Mouse (Mus musculus): ENCODE results near the gene BC030499. TPM values are rescaled to one million over a fixed set of nuclear protein-coding genes. Genes with fewer than 3 reads are reported as not detected.

Gene BC030499
- polyA plus RNA-seq, 1 experiment from 2014 or later: 0.49 TPM

GRCm38 (mm10) chr11:78318411-78318810 lies 27.8 kb downstream of the BC030499 start:
- Histone ChIP-seq H3K4me1 (replicated peaks) (peaks cover 15% of the 10 kb centered on the region), H3K9me3 (no peaks in the 10 kb centered on the region), H3K9ac (no peak overlapping the region), H3K27me3 (no peaks in the 10 kb centered on the region), H3K27ac (no peak overlapping the region), H3K4me2 (no peak overlapping the region), H3K4me3 (no peak overlapping the region), H3K36me3 (peaks cover 14% of the 10 kb centered on the region; the same call in 1 of the 2 replicates)
- no peak for ATAC-seq (ENCODE audit: low FRiP score)
- WGBS: 89% methylated on average over 2 of the region's 2 CpGs

GRCm38 (mm10) chr11:78322076-78322831 lies 31.6 kb downstream of the BC030499 start:
- ATAC-seq (ENCODE audit: low FRiP score): peak; percentile 62
- Histone ChIP-seq H3K27ac (peak overlapping the region; percentile 69), H3K27me3 (no peaks in the 10 kb centered on the region), H3K4me2 (peak overlapping the region; percentile 41), H3K36me3 (peaks cover 10% of the 10 kb centered on the region; the same call in 1 of the 2 replicates), H3K4me3 (peak overlapping the region; percentile 17; the same call in 1 of the 2 replicates), H3K9ac (no peak overlapping the region), H3K4me1 (replicated peaks) (peaks cover 22% of the 10 kb centered on the region), H3K9me3 (no peaks in the 10 kb centered on the region)
- WGBS: 58% methylated on average over 2 of the region's 2 CpGs

GRCm38 (mm10) chr11:78322860-78323259 lies 32.2 kb downstream of the BC030499 start, which contains the start of gene Aldoc:
TSS of gene Aldoc (plus strand) at chr11:78322968.
- Histone ChIP-seq H3K9ac (peak within 1 kb of the TSS; percentile 40; the same call in 1 of the 2 replicates), H3K4me2 (peak within 1 kb of the TSS; percentile 41), H3K4me3 (peak within 1 kb of the TSS; percentile 17), H3K36me3 (0 out of 2 replicates have a peak, but pooled peaks cover 6% of the 10 kb centered on the region), H3K27me3 (no peaks in the 10 kb centered on the region), H3K27ac (peak within 1 kb of the TSS; percentile 69), H3K4me1 (replicated peaks) (peaks cover 22% of the 10 kb centered on the region), H3K9me3 (no peaks in the 10 kb centered on the region)
- 8% methylated on average over 15 of the region's 15 CpGs for WGBS
- ATAC-seq (ENCODE audit: low FRiP score): peak; percentile 85

- Histone ChIP-seq H3K4me1 (replicated peaks) (peaks cover 28% of the 10 kb centered on the region), H3K27ac (peak overlapping the region; percentile 73), H3K9ac (no peak overlapping the region), H3K9me3 (no peaks in the 10 kb centered on the region), H3K27me3 (no peaks in the 10 kb centered on the region), H3K36me3 (0 out of 2 replicates have a peak, but pooled peaks cover 3% of the 10 kb centered on the region), H3K4me3 (peak overlapping the region; percentile 20), H3K4me2 (peak overlapping the region; percentile 41)
- ATAC-seq (ENCODE audit: low FRiP score): no peak
- 74% methylated on average over 15 of the region's 15 CpGs for WGBS
Observed at GRCm38 (mm10) chr11:78324000-78324785, 33.6 kb downstream of the BC030499 start.

GRCm38 (mm10) chr11:78324965-78325364 lies 34.3 kb downstream of the BC030499 start:
- WGBS: 91% methylated on average over 12 of the region's 12 CpGs
- peak overlapping the region; percentile 31 for H3K4me2 ChIP-seq

GRCm38 (mm10) chr11:78327215-78327614 lies 36.6 kb downstream of the BC030499 start:
- no peak overlapping the region for H3K9ac ChIP-seq
- no peaks in the 10 kb centered on the region for H3K9me3 ChIP-seq
- H3K36me3 ChIP-seq: peaks cover 4% of the 10 kb centered on the region
- no peak overlapping the region for H3K4me3 ChIP-seq
- H3K27ac ChIP-seq: no peak overlapping the region
- peaks cover 32% of the 10 kb centered on the region for H3K4me1 ChIP-seq (replicated peaks)
- H3K4me2 ChIP-seq: no peak overlapping the region
- WGBS: 93% methylated on average over 4 of the region's 4 CpGs
- ATAC-seq (ENCODE audit: low FRiP score): no peak
- H3K27me3 ChIP-seq: no peaks in the 10 kb centered on the region

More at GRCm38 (mm10) chr11:78324965-78325364, 34.3 kb downstream of the BC030499 start:
- H3K27ac ChIP-seq: peak overlapping the region; percentile 73; the same call in 1 of the 2 replicates
- no peaks in the 10 kb centered on the region for H3K9me3 ChIP-seq
- no peak for ATAC-seq (ENCODE audit: low FRiP score)
- peak overlapping the region; percentile 20 for H3K4me3 ChIP-seq
- H3K4me1 ChIP-seq (replicated peaks): peaks cover 34% of the 10 kb centered on the region
- H3K9ac ChIP-seq: no peak overlapping the region
- 0 out of 2 replicates have a peak, but pooled peaks cover 3% of the 10 kb centered on the region for H3K36me3 ChIP-seq
- H3K27me3 ChIP-seq: no peaks in the 10 kb centered on the region

- no peaks in the 10 kb centered on the region for H3K9me3 ChIP-seq
- H3K27me3 ChIP-seq: no peaks in the 10 kb centered on the region
- H3K9ac ChIP-seq: peak within 1 kb of the TSS; percentile 91
- peak within 1 kb of the TSS; percentile 92 for H3K4me2 ChIP-seq
- 12% methylated on average over 37 of the region's 37 CpGs for WGBS
- peak within 1 kb of the TSS; percentile 86 for H3K4me3 ChIP-seq
- H3K36me3 ChIP-seq: peaks cover 11% of the 10 kb centered on the region
- ATAC-seq (ENCODE audit: low FRiP score): peak; percentile 95
- H3K27ac ChIP-seq: peak within 1 kb of the TSS; percentile 64
- H3K4me1 ChIP-seq (replicated peaks): peaks cover 26% of the 10 kb centered on the region
Observed at GRCm38 (mm10) chr11:78327634-78328511, 37.2 kb downstream of the BC030499 start, which contains the start of gene Pigs. TSS of gene Pigs (plus strand) at chr11:78328415.

GRCm38 (mm10) chr11:78328512-78329056 lies 37.9 kb downstream of the BC030499 start:
- Histone ChIP-seq H3K36me3 (peaks cover 18% of the 10 kb centered on the region), H3K4me2 (peak overlapping the region; percentile 92), H3K27ac (peak overlapping the region; percentile 64), H3K27me3 (no peaks in the 10 kb centered on the region), H3K4me1 (replicated peaks) (peaks cover 19% of the 10 kb centered on the region), H3K4me3 (peak overlapping the region; percentile 86), H3K9me3 (no peaks in the 10 kb centered on the region), H3K9ac (peak overlapping the region; percentile 91)
- WGBS: under 1% methylated on average over 41 of the region's 41 CpGs
- ATAC-seq (ENCODE audit: low FRiP score): peak; percentile 71

GRCm38 (mm10) chr11:78332676-78333075 lies 42.0 kb downstream of the BC030499 start:
- no peak overlapping the region for H3K4me3 ChIP-seq
- H3K27ac ChIP-seq: no peak overlapping the region
- peaks cover 14% of the 10 kb centered on the region for H3K4me1 ChIP-seq (replicated peaks)
- no peaks in the 10 kb centered on the region for H3K27me3 ChIP-seq
- WGBS: 96% methylated on average over 12 of the region's 12 CpGs
- ATAC-seq (ENCODE audit: low FRiP score): no peak
- H3K9ac ChIP-seq: no peak overlapping the region
- H3K9me3 ChIP-seq: no peaks in the 10 kb centered on the region
- no peak overlapping the region for H3K4me2 ChIP-seq
- H3K36me3 ChIP-seq: peaks cover 56% of the 10 kb centered on the region

GRCm38 (mm10) chr11:78333992-78334391 lies 43.4 kb downstream of the BC030499 start:
- WGBS: 94% methylated on average over 5 of the region's 5 CpGs
- no peak overlapping the region for H3K27ac ChIP-seq
- H3K4me2 ChIP-seq: no peak overlapping the region
- H3K9ac ChIP-seq: no peak overlapping the region
- no peak overlapping the region for H3K4me3 ChIP-seq
- ATAC-seq (ENCODE audit: low FRiP score): no peak
- H3K36me3 ChIP-seq: peaks cover 63% of the 10 kb centered on the region
- no peaks in the 10 kb centered on the region for H3K27me3 ChIP-seq
- H3K4me1 ChIP-seq (replicated peaks): peaks cover 11% of the 10 kb centered on the region
- H3K9me3 ChIP-seq: no peaks in the 10 kb centered on the region

GRCm38 (mm10) chr11:78337040-78337439 lies 46.4 kb downstream of the BC030499 start:
- Histone ChIP-seq H3K27ac (no peak overlapping the region), H3K36me3 (peaks cover 89% of the 10 kb centered on the region), H3K4me3 (no peak overlapping the region), H3K4me2 (no peak overlapping the region), H3K9me3 (no peaks in the 10 kb centered on the region), H3K9ac (no peak overlapping the region), H3K4me1 (replicated peaks) (no peaks in the 10 kb centered on the region), H3K27me3 (no peaks in the 10 kb centered on the region)
- ATAC-seq (ENCODE audit: low FRiP score): no peak
- 95% methylated on average over 8 of the region's 8 CpGs for WGBS
